Mouse (Mus musculus): Measurements from ENCODE around the gene Stoml3.

- TF ChIP-seq POLR2A (IDR thresholded peaks at IDR 0.05; ENCODE audit: extremely low read depth, insufficient read depth, low read length) (no peak), CTCF (IDR thresholded peaks at IDR 0.05; ENCODE audit: extremely low read depth, insufficient read depth, low read length) (no peak)
Observed at GRCm38 (mm10) chr3:53478419-53479046, 9.9 kb upstream of the Stoml3 start.
